Mouse (Mus musculus): ENCODE results near the gene Gbp5. TPM values are rescaled to one million over a fixed set of nuclear protein-coding genes. Genes with fewer than 3 reads are reported as not detected.

Gene Gbp5
- total and polyA plus RNA-seq, 3 experiments = 0.03 TPM; not detected in 2

Other genes with a start within 250 kb of the Gbp5 start
- 6.7 and 8.7 TPM in 2 replicates for gene Pdlim5, start 98.3 kb upstream of the Gbp5 start, total RNA-seq (2012; rRNA removed)
- 1 to 10 TPM in 1 of 2 experiments, not detected in 1; 9.9 TPM for gene Pdlim5, start 98.3 kb upstream of the Gbp5 start, polyA plus RNA-seq (2012; ENCODE audit: insufficient read depth in 1 of 2, insufficient read length in 2 of 2, low read depth in 1 of 2, low replicate concordance in 2 of 2, missing spikeins in 1 of 2)
- 1.6 and 3.9 TPM in 2 replicates for gene Gbp7, start 36.4 kb downstream of the Gbp5 start, total RNA-seq (2012; rRNA removed)
- gene Gbp7, start 36.4 kb downstream of the Gbp5 start, polyA plus RNA-seq (2012; ENCODE audit: insufficient read depth in 1 of 2, insufficient read length in 2 of 2, low read depth in 1 of 2, low replicate concordance in 2 of 2, missing spikeins in 1 of 2) = 1 to 10 TPM in 1 of 2 experiments, not detected in 1; 1.9 TPM
- 0.20 and 0.35 TPM in 2 replicates for gene Gbp3, start 66.0 kb downstream of the Gbp5 start, total RNA-seq (2012; rRNA removed)
- under 1 TPM in 1 of 2 experiments, not detected in 1; 0.85 TPM for gene Gbp3, start 66.0 kb downstream of the Gbp5 start, polyA plus RNA-seq (2012; ENCODE audit: insufficient read depth in 1 of 2, insufficient read length in 2 of 2, low read depth in 1 of 2, low replicate concordance in 2 of 2, missing spikeins in 1 of 2)
- not detected in 2 replicates for gene Gbp2b, start 100.9 kb downstream of the Gbp5 start, total RNA-seq (2012; rRNA removed)
- gene Gbp2b, start 100.9 kb downstream of the Gbp5 start, polyA plus RNA-seq (2012; ENCODE audit: insufficient read depth in 1 of 2, insufficient read length in 2 of 2, low read depth in 1 of 2, low replicate concordance in 2 of 2, missing spikeins in 1 of 2) = not detected
- 0.04 TPM in 1 of 2 replicates, not detected in the other for gene Gbp2, start 126.6 kb downstream of the Gbp5 start, total RNA-seq (2012; rRNA removed)
- gene Gbp2, start 126.6 kb downstream of the Gbp5 start, polyA plus RNA-seq (2012; ENCODE audit: insufficient read depth in 1 of 2, insufficient read length in 2 of 2, low read depth in 1 of 2, low replicate concordance in 2 of 2, missing spikeins in 1 of 2) = under 1 TPM in 1 of 2 experiments, not detected in 1; 0.03 TPM
- gene Kyat3, start 207.1 kb downstream of the Gbp5 start, total RNA-seq (2012; rRNA removed) = 11.7 and 15.2 TPM in 2 replicates
- gene Kyat3, start 207.1 kb downstream of the Gbp5 start, polyA plus RNA-seq (2012; ENCODE audit: insufficient read depth in 1 of 2, insufficient read length in 2 of 2, low read depth in 1 of 2, low replicate concordance in 2 of 2, missing spikeins in 1 of 2) = 10 to 100 TPM in 1 of 2 experiments, not detected in 1; 25.6 TPM